8 mouse cellular contexts compared by ENCODE assay signal in the genomic region with DNA sequence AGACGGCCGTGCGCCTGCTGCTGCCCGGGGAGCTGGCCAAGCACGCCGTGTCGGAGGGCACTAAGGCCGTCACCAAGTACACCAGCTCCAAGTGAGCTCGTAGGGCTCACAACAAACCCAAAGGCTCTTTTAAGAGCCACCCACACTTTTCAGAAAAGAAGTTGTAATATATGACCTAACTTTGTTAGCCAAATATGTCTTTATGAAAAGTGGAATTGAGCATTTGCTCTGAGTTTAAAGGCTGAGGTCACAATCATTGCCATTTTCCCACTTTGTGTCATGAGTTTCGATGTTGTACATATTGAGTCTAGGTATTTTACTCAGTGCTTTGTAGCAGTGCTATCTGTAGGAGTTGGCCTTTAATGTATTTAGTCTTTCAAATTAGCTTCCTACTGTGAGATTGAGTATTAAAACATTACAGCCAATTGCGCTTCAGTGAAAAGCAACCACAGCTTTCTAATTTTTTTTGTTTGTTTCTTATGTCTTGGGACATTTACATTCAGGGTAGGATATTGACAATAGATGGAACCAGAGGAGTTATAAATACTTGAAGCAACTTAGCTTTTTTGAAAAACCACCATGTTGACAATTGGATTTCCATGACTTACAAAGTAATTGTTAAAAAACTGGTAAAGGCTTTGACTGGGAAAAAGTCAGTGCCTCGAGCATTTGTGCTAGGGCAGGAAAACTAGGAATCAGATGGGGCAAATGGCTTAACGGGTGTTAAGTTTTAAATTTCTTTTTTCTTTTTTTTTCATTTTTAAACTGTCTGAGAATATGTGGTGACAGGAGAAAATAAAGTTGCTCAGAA. TPM values are rescaled to one million over a fixed set of nuclear protein-coding genes. Genes with fewer than 3 reads are reported as not detected.
A peak's percentile ranks its signal among the peaks of the same experiment; 100 is the strongest.
DNase-seq lines count a peak whose midpoint lies in the region; ATAC-seq lines count a peak whose summit lies in the region.

No protein-coding gene starts in this region.

- peak overlapping the region; percentile 66 for H3K4me2 ChIP-seq in kidney, embryonic 16.5 days (replicated peaks; ENCODE audit: low read depth, low read length)
- peak overlapping the region; percentile 84 for H3K4me2 ChIP-seq in hindbrain, embryonic 14.5 days (replicated peaks)
- peak overlapping the region; percentile 66 for H3K4me2 ChIP-seq in midbrain, embryonic 13.5 days (replicated peaks)

- H3K9me3 ChIP-seq in kidney, embryonic 16.5 days (ENCODE audit: low read length) = no peaks in the 10 kb centered on the region
- H3K9me3 ChIP-seq in hindbrain, embryonic 14.5 days (ENCODE audit: control insufficient read depth, low read length) = no peaks in the 10 kb centered on the region
- no peaks in the 10 kb centered on the region for H3K9me3 ChIP-seq in midbrain, embryonic 13.5 days

- H3K4me3 ChIP-seq in kidney, embryonic 16.5 days (ENCODE audit: low read length) = peak overlapping the region; percentile 52
- H3K4me3 ChIP-seq in hindbrain, embryonic 14.5 days (replicated peaks; ENCODE audit: low read length) = peak overlapping the region; percentile 29
- H3K4me3 ChIP-seq in midbrain, embryonic 13.5 days (replicated peaks) = peak overlapping the region; percentile 39

- no peak for DNase-seq in kidney, adult 8-10 months
- DNase-seq in c-Kit-negative CD71-positive TER-119-positive erythroid progenitor cells, embryonic 14.5 days (ENCODE audit: low read depth, low spot score) = peak; percentile 62
- DNase-seq in hindbrain, embryonic 14.5 days (ENCODE audit: low spot score) = no peak
- no peak for DNase-seq in cerebellum, adult 9-11 months
- no peak for DNase-seq in adrenal gland, postnatal 10 days
- DNase-seq in natural killer cell, adult 2 months (ENCODE audit: low spot score in 2 of 2) = no peak

- ATAC-seq in kidney, embryonic 16.5 days (ENCODE audit: low FRiP score, low TSS enrichment) = no peak
- ATAC-seq in hindbrain, embryonic 14.5 days (ENCODE audit: low FRiP score) = peak; percentile 4; the same call in 1 of the 2 replicates
- no peak; the same call in 1 of the 2 replicates for ATAC-seq in midbrain, embryonic 13.5 days

- 4% methylated on average over 11 of the region's 13 CpGs for WGBS in kidney, embryonic 16.5 days
- WGBS in hindbrain, embryonic 14.5 days = 5% methylated on average over 10 of the region's 13 CpGs
- 2% methylated on average over 13 of the region's 13 CpGs for WGBS in midbrain, embryonic 13.5 days

- peaks cover 17% of the 10 kb centered on the region for H3K4me1 ChIP-seq in kidney, embryonic 16.5 days (ENCODE audit: insufficient read depth, low read length)
- H3K4me1 ChIP-seq in hindbrain, embryonic 14.5 days (replicated peaks; ENCODE audit: control insufficient read depth, insufficient read depth, low read length) = peaks cover 15% of the 10 kb centered on the region
- peaks cover 29% of the 10 kb centered on the region for H3K4me1 ChIP-seq in midbrain, embryonic 13.5 days (replicated peaks)

- H3K36me3 ChIP-seq in kidney, embryonic 16.5 days (ENCODE audit: insufficient read depth, low read length) = no peaks in the 10 kb centered on the region
- no peaks in the 10 kb centered on the region for H3K36me3 ChIP-seq in hindbrain, embryonic 14.5 days (replicated peaks; ENCODE audit: control insufficient read depth, insufficient read depth)
- H3K36me3 ChIP-seq in midbrain, embryonic 13.5 days = no peaks in the 10 kb centered on the region

- H3K27ac ChIP-seq in kidney, embryonic 16.5 days (ENCODE audit: low read length) = peak overlapping the region; percentile 100
- peak overlapping the region; percentile 92 for H3K27ac ChIP-seq in hindbrain, embryonic 14.5 days
- H3K27ac ChIP-seq in midbrain, embryonic 13.5 days = peak overlapping the region; percentile 94

- no peaks in the 10 kb centered on the region for H3K27me3 ChIP-seq in kidney, embryonic 16.5 days (ENCODE audit: insufficient read depth, low read length)
- no peaks in the 10 kb centered on the region for H3K27me3 ChIP-seq in hindbrain, embryonic 14.5 days (ENCODE audit: control insufficient read depth, insufficient read depth, low read length)
- H3K27me3 ChIP-seq in midbrain, embryonic 13.5 days = no peaks in the 10 kb centered on the region

- peak overlapping the region; percentile 67 for H3K9ac ChIP-seq in kidney, embryonic 16.5 days (replicated peaks; ENCODE audit: low read length)
- peak overlapping the region; percentile 54 for H3K9ac ChIP-seq in hindbrain, embryonic 14.5 days
- peak overlapping the region; percentile 21 for H3K9ac ChIP-seq in midbrain, embryonic 13.5 days (replicated peaks)

RNA-seq across cellular contexts. Expression of gene Hist1h2bb, which starts 0.8 kb away (rescaled TPM):
- 2.1 and 2.5 TPM in 2 replicates for polyA plus RNA-seq in kidney, embryonic 16.5 days (2015; fragmentation: Nextera tagmentation; extraction: Ambion mirVana)
- polyA plus RNA-seq in hindbrain, embryonic 14.5 days (2014; fragmentation: Nextera tagmentation; extraction: Ambion mirVana) = 0.64 TPM in 1 of 2 replicates, not detected in the other
- polyA plus RNA-seq in midbrain, embryonic 13.5 days (2015; fragmentation: Nextera tagmentation; extraction: Ambion mirVana) = 2.8 and 3.2 TPM in 2 replicates
- 100 to 1,000 TPM; 173 to 206 TPM for total RNA-seq in adrenal gland, postnatal 10 days (2021)

RNA-seq across cellular contexts. Expression of gene Hist1h3c, which starts 1.9 kb away (rescaled TPM):
- polyA plus RNA-seq in kidney, embryonic 16.5 days (2015; fragmentation: Nextera tagmentation; extraction: Ambion mirVana) = 6.8 and 9.7 TPM in 2 replicates
- 1.1 TPM in 1 of 2 replicates, not detected in the other for polyA plus RNA-seq in hindbrain, embryonic 14.5 days (2014; fragmentation: Nextera tagmentation; extraction: Ambion mirVana)
- 3.2 and 4.4 TPM in 2 replicates for polyA plus RNA-seq in midbrain, embryonic 13.5 days (2015; fragmentation: Nextera tagmentation; extraction: Ambion mirVana)
- 100 to 1,000 TPM; 127 to 144 TPM for total RNA-seq in adrenal gland, postnatal 10 days (2021)

RNA-seq across cellular contexts. Expression of gene Hist1h2ab, which starts 3.6 kb away (rescaled TPM):
- 33.6 and 37.8 TPM in 2 replicates for polyA plus RNA-seq in kidney, embryonic 16.5 days (2015; fragmentation: Nextera tagmentation; extraction: Ambion mirVana)
- 6.7 and 9.8 TPM in 2 replicates for polyA plus RNA-seq in hindbrain, embryonic 14.5 days (2014; fragmentation: Nextera tagmentation; extraction: Ambion mirVana)
- 28.4 and 31.0 TPM in 2 replicates for polyA plus RNA-seq in midbrain, embryonic 13.5 days (2015; fragmentation: Nextera tagmentation; extraction: Ambion mirVana)
- 100 to 1,000 TPM; 281 to 334 TPM for total RNA-seq in adrenal gland, postnatal 10 days (2021)

RNA-seq across cellular contexts. Expression of gene Hist1h3b, which starts 4.8 kb away (rescaled TPM):
- polyA plus RNA-seq in kidney, embryonic 16.5 days (2015; fragmentation: Nextera tagmentation; extraction: Ambion mirVana) = 8.8 and 13.2 TPM in 2 replicates
- polyA plus RNA-seq in hindbrain, embryonic 14.5 days (2014; fragmentation: Nextera tagmentation; extraction: Ambion mirVana) = 1.1 and 1.8 TPM in 2 replicates
- 6.3 and 8.7 TPM in 2 replicates for polyA plus RNA-seq in midbrain, embryonic 13.5 days (2015; fragmentation: Nextera tagmentation; extraction: Ambion mirVana)
- 100 to 1,000 TPM; 390 to 424 TPM for total RNA-seq in adrenal gland, postnatal 10 days (2021)

RNA-seq across cellular contexts. Expression of gene Hist1h1c, which starts 8.7 kb away (rescaled TPM):
- polyA plus RNA-seq in kidney, embryonic 16.5 days (2015; fragmentation: Nextera tagmentation; extraction: Ambion mirVana) = 25.6 and 28.3 TPM in 2 replicates
- 7.2 and 8.3 TPM in 2 replicates for polyA plus RNA-seq in hindbrain, embryonic 14.5 days (2014; fragmentation: Nextera tagmentation; extraction: Ambion mirVana)
- polyA plus RNA-seq in midbrain, embryonic 13.5 days (2015; fragmentation: Nextera tagmentation; extraction: Ambion mirVana) = 9.8 and 11.1 TPM in 2 replicates
- total RNA-seq in adrenal gland, postnatal 10 days (2021) = 100 to 1,000 TPM; 366 to 432 TPM
